Mouse (Mus musculus) forebrain, embryonic 13.5 days (tissue): ENCODE data around the gene Ipo11. TPM values are rescaled to one million over a fixed set of nuclear protein-coding genes. Genes with fewer than 3 reads are reported as not detected.

Source experiments
- ATAC-seq: fragments of 200-750 bp; cut with Nextera tagmentation; 2 replicates; pipeline ENCODE4 v1.8.0; 2017
- H3K27ac ChIP-seq: fragments of 300-500 bp; sonication (generic); 2 replicates; pipeline ENCODE4 v1.5.1; 2015; ENCODE audit warnings: inconsistent platforms, mild to moderate bottlenecking, moderate library complexity
- H3K27me3 ChIP-seq: fragments of 300-500 bp; sonication (generic); 2 replicates; pipeline ENCODE4 v1.6.1; 2015; ENCODE audit warnings: mild to moderate bottlenecking, inconsistent platforms
- H3K36me3 ChIP-seq: fragments of 300-500 bp; sonication (generic); 2 replicates; pipeline ENCODE4 v1.6.1; 2015; ENCODE audit warnings: mild to moderate bottlenecking, inconsistent platforms; ENCODE audit not compliant: poor library complexity, severe bottlenecking
- H3K4me1 ChIP-seq: fragments of 300-500 bp; sonication (generic); 2 replicates; pipeline ENCODE4 v1.6.1; 2015; ENCODE audit warnings: inconsistent platforms
- H3K4me2 ChIP-seq: fragments of 300-500 bp; sonication (generic); 2 replicates; pipeline ENCODE4 v1.6.1; 2015; ENCODE audit warnings: inconsistent platforms, mild to moderate bottlenecking, moderate library complexity
- H3K4me3 ChIP-seq: fragments of 300-500 bp; sonication (generic); 2 replicates; pipeline ENCODE4 v1.5.1; 2015; ENCODE audit warnings: mild to moderate bottlenecking, inconsistent platforms
- H3K9ac ChIP-seq: fragments of 300-500 bp; sonication (generic); 2 replicates; pipeline ENCODE4 v1.6.1; 2015; ENCODE audit warnings: mild to moderate bottlenecking, inconsistent platforms
- H3K9me3 ChIP-seq: fragments of 300-500 bp; sonication (generic); replicated peaks from 2 replicates; pipeline ENCODE4 v1.6.1; 2016; ENCODE audit warnings: inconsistent platforms
- WGBS: fragments of 180-500 bp; shearing (Covaris S2); methylation state at CpG from one replicate; pipeline ENCODE4 v1.1.7; 2015; 5-methylcytosine and 5-hydroxymethylcytosine counted together
- polyA plus RNA-seq: library from polyadenylated mRNA; unstranded; fragments of >200 nt; fragmentation: Nextera tagmentation; extraction: Ambion mirVana; gene quantifications from 2 replicates; pipeline ENCODE4 v1.2.1, GENCODE M21; 2015

The Ipo11 gene
- polyA plus RNA-seq, 1 experiment from 2014 or later = 50.3 TPM

DNA sequence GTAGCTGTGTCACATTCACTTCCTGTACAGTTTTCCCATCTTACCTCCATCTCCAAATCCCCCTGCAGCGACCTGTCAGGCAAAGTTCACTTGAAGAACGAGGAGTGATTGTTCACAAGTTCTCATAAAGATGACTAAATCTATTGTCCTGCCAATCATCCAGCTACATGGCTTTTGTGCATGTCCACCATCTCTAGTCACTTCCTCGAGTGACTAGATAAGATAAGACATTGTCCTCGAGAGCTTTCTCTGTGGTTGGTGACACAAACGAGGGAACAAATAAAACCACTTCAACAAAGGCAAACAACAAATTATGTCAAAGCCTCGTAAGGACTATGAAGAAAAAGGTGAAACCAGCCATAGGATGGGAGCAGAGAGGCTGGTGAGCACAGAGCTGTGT, 191.6 kb downstream of the Ipo11 start:
- no peak for ATAC-seq
- no peak overlapping the region for H3K27ac ChIP-seq

More for the DNA sequence above, 191.6 kb downstream of the Ipo11 start:
- Histone ChIP-seq H3K36me3 (no peaks in the 10 kb centered on the region), H3K4me3 (no peak overlapping the region), H3K4me2 (no peak overlapping the region), H3K4me1 (no peaks in the 10 kb centered on the region), H3K27me3 (no peaks in the 10 kb centered on the region), H3K9me3 (no peaks in the 10 kb centered on the region), H3K9ac (no peak overlapping the region)
- 64% methylated on average over 6 of the region's 6 CpGs for WGBS

Other genes starting within 250 kb of the Ipo11 start
- 40.8 and 45.4 TPM in 2 replicates for gene Dimt1, start 10.2 kb upstream of the Ipo11 start, polyA plus RNA-seq
- 30.1 and 37.4 TPM in 2 replicates for gene Kif2a, start 85.2 kb upstream of the Ipo11 start, polyA plus RNA-seq